In the genomic region with DNA sequence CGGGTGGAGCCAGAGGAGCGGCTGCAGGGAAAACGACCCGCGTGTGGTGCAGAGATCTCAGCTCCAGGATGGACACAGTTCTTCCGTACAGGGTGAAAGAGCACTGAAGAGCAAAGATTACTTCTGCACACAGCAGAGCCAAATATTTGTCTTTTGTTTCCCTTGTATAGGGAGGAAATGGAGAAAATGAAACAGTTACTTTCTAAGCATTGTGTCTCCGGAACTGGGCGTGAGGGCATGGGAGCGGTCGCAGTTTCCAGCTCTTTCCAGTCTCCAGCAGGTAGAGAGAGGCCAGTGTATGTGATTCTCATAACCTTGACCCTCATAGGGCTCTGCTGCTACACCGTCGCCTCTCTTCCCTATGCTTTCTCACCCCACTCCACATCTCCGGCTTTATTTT, we compare ENCODE assay signal across 14 mouse cellular contexts.
DNase-seq lines count a peak whose midpoint lies in the region; ATAC-seq and TF ChIP-seq lines count a peak whose summit lies in the region.
"Had no signal": no experiment of that assay in that cellular context is flagged by ENCODE, and none has a peak within 500 bp of the region (broad histone marks: within the 10 kb centered on the region; RNA-seq: fewer than 3 reads in every experiment).

No protein-coding gene starts in this region.

- H3K27ac ChIP-seq in heart, embryonic 13.5 days (replicated peaks), result 0 out of 2 replicates have a peak overlapping the region, but pooled peaks have one; percentile 12
- no peak overlapping the region for H3K27ac ChIP-seq in heart, adult 2 months
- H3K27ac ChIP-seq in liver, adult 2 months (replicated peaks; ENCODE audit: insufficient read depth, low read depth, low read length), result no peak overlapping the region
- H3K27ac ChIP-seq in liver, postnatal 0 days (ENCODE audit: low read depth), result no peak overlapping the region

- no peak overlapping the region for H3K9ac ChIP-seq in heart, embryonic 13.5 days
- H3K9ac ChIP-seq in heart, adult 2 months (ENCODE audit: low read depth, low read length), result no peak overlapping the region
- no peak overlapping the region for H3K9ac ChIP-seq in liver, adult 2 months (ENCODE audit: low read depth, low read length)
- H3K9ac ChIP-seq in liver, postnatal 0 days (replicated peaks), result no peak overlapping the region

- TF ChIP-seq POLR2A in heart, adult 2 months (IDR thresholded peaks at IDR 0.05; ENCODE audit: insufficient read depth, low read depth, low read length), result no peak
- no peak for TF ChIP-seq POLR2A in liver, adult 2 months (IDR thresholded peaks at IDR 0.05; ENCODE audit: extremely low read depth, insufficient read depth, low read length)

- no peak for ATAC-seq in heart, embryonic 13.5 days (ENCODE audit: extremely low read depth, insufficient number of reproducible peaks, low FRiP score, low TSS enrichment)
- ATAC-seq in liver, postnatal 0 days, result no peak
- no peak for ATAC-seq in erythroid progenitor cell, adult 5-6 weeks (replicated peaks; ENCODE audit: low FRiP score, poor library complexity, severe bottlenecking)
- ATAC-seq: hindbrain, embryonic 16.5 days; Patski had no signal

- DNase-seq in heart, adult 2 months, result no peak
- peak; percentile 12 for DNase-seq in liver, adult 2 months (ENCODE audit: extremely low read depth, low read depth, low spot score)
- DNase-seq in liver (no peak), ZHBTc4 (ENCODE audit: low read depth, low spot score) (peak; percentile 87)
- no peak for DNase-seq in liver, postnatal 0 days
- no peak for DNase-seq in Muller cell, postnatal 12 days (ENCODE audit: inconsistent ontology term)
- DNase-seq: adrenal gland, postnatal 25 days; cerebellum, adult 11 months; gastrocnemius, postnatal 25 days; thymus, adult 2 months had no signal

- H3K27me3 ChIP-seq in heart, embryonic 13.5 days (replicated peaks), result no peaks in the 10 kb centered on the region
- H3K27me3 ChIP-seq in heart, adult 2 months (ENCODE audit: control insufficient read depth, insufficient read depth, low read length), result no peaks in the 10 kb centered on the region
- H3K27me3 ChIP-seq in liver, adult 2 months (ENCODE audit: control insufficient read depth, insufficient read depth, low read length), result no peaks in the 10 kb centered on the region
- no peaks in the 10 kb centered on the region for H3K27me3 ChIP-seq in liver, postnatal 0 days (ENCODE audit: insufficient read depth, low read length)
- H3K27me3 ChIP-seq: Patski had no signal

- no peak for TF ChIP-seq CTCF in heart, adult 2 months (IDR thresholded peaks at IDR 0.05)
- TF ChIP-seq CTCF in liver, adult 2 months (IDR thresholded peaks at IDR 0.05; ENCODE audit: low read depth, low read length), result no peak
- TF ChIP-seq CTCF in liver, postnatal 0 days (IDR thresholded peaks at IDR 0.05; ENCODE audit: low read depth), result no peak

- 59% methylated on average over 13 of the region's 13 CpGs for WGBS in heart, embryonic 13.5 days
- 50% methylated on average over 13 of the region's 13 CpGs for WGBS in heart, adult 2 months
- 31% methylated on average over 13 of the region's 13 CpGs for WGBS in liver, adult 2 months
- 57% methylated on average over 13 of the region's 13 CpGs for WGBS in liver, postnatal 0 days (ENCODE audit: insufficient replicate concordance)

- H3K4me2 ChIP-seq in heart, embryonic 13.5 days, result peak overlapping the region; percentile 24
- peak overlapping the region; percentile 48 for H3K4me2 ChIP-seq in liver, postnatal 0 days (ENCODE audit: low read depth, low read length)

- intact Hi-C loops in heart, adult 2 months (cut with DNase I), result no loop called here

- H3K36me3 ChIP-seq in heart, embryonic 13.5 days, result no peaks in the 10 kb centered on the region
- H3K36me3 ChIP-seq in heart, adult 2 months (ENCODE audit: control insufficient read depth, insufficient read depth, low read length), result no peaks in the 10 kb centered on the region
- H3K36me3 ChIP-seq in liver, adult 2 months (ENCODE audit: control insufficient read depth, insufficient read depth, low read length), result no peaks in the 10 kb centered on the region
- no peaks in the 10 kb centered on the region for H3K36me3 ChIP-seq in liver, postnatal 0 days (replicated peaks; ENCODE audit: insufficient read depth, low read length)

- 0 out of 2 replicates have a peak, but pooled peaks cover 1% of the 10 kb centered on the region for H3K9me3 ChIP-seq in heart, embryonic 13.5 days
- H3K9me3 ChIP-seq in liver, postnatal 0 days (ENCODE audit: low read length), result no peaks in the 10 kb centered on the region

- no peak for TF ChIP-seq EP300 in heart, adult 2 months (IDR thresholded peaks at IDR 0.05; ENCODE audit: insufficient read depth, low read depth, low read length)
- no peak for TF ChIP-seq EP300 in liver, postnatal 0 days (IDR thresholded peaks at IDR 0.05; ENCODE audit: low read depth)

- no peak overlapping the region for H3K4me3 ChIP-seq in heart, embryonic 13.5 days
- no peak overlapping the region for H3K4me3 ChIP-seq in heart, adult 2 months
- H3K4me3 ChIP-seq in liver, adult 2 months (ENCODE audit: insufficient read depth, low read depth, low read length), result no peak overlapping the region
- no peak overlapping the region; the same call in 1 of the 2 replicates for H3K4me3 ChIP-seq in liver, postnatal 0 days (ENCODE audit: low read depth, low read length)

- H3K79me2 ChIP-seq in heart, adult 2 months (replicated peaks; ENCODE audit: control insufficient read depth, insufficient read depth, low read length), result no peaks in the 10 kb centered on the region
- no peaks in the 10 kb centered on the region for H3K79me2 ChIP-seq in liver, adult 2 months (ENCODE audit: control insufficient read depth, insufficient read depth, low read length)

- H3K4me1 ChIP-seq in heart, embryonic 13.5 days, result peaks cover 10% of the 10 kb centered on the region; the same call in 1 of the 2 replicates
- H3K4me1 ChIP-seq in heart, adult 2 months (ENCODE audit: control insufficient read depth, insufficient read depth, low read length), result no peaks in the 10 kb centered on the region
- 0 out of 2 replicates have a peak, but pooled peaks cover 3% of the 10 kb centered on the region for H3K4me1 ChIP-seq in liver, adult 2 months (ENCODE audit: control insufficient read depth, insufficient read depth, low read length)
- no peaks in the 10 kb centered on the region for H3K4me1 ChIP-seq in liver, postnatal 0 days (ENCODE audit: insufficient read depth)

Comparison
In these comparisons a context has a peak if more than half of its experiments do, and no peak if none do; other contexts are left out.
1. DNase-seq: peak in liver, adult 2 months (single experiment) and ZHBTc4 (single experiment); none in heart, adult 2 months (0 of 2), liver (single experiment), liver, postnatal 0 days (single experiment) and Muller cell, postnatal 12 days (single experiment).